Mouse (Mus musculus) midbrain, embryonic 11.5 days (tissue): ENCODE data around the gene Prrg2. TPM values are rescaled to one million over a fixed set of nuclear protein-coding genes. Genes with fewer than 3 reads are reported as not detected.

Experiments used
- ATAC-seq: fragments of 200-750 bp; cut with Nextera tagmentation; 2 replicates; pipeline ENCODE4 v1.8.0; 2017; ENCODE audit warnings: moderate TSS enrichment, moderate library complexity; ENCODE audit not compliant: low FRiP score
- DNase-seq: peaks from one replicate; pipeline ENCODE4 v3.0.0; 2015; ENCODE audit warnings: low spot score; ENCODE audit errors: missing footprints
- H3K27ac ChIP-seq: fragments of 300-500 bp; sonication (generic); 2 replicates; pipeline ENCODE4 v1.5.1; 2014; ENCODE audit warnings: low read depth, low read length
- H3K27me3 ChIP-seq: fragments of 300-500 bp; sonication (generic); 2 replicates; pipeline ENCODE4 v1.6.1; 2014; ENCODE audit warnings: mild to moderate bottlenecking, low read length, moderate library complexity, mixed read lengths; ENCODE audit not compliant: control insufficient read depth, insufficient read depth
- H3K36me3 ChIP-seq: fragments of 300-500 bp; sonication (generic); 2 replicates; pipeline ENCODE4 v1.6.1; 2014; ENCODE audit warnings: mild to moderate bottlenecking, low read length, moderate library complexity, mixed read lengths; ENCODE audit not compliant: control insufficient read depth, insufficient read depth
- H3K4me1 ChIP-seq: fragments of 300-500 bp; sonication (generic); 2 replicates; pipeline ENCODE4 v1.6.1; 2014; ENCODE audit warnings: low read length; ENCODE audit not compliant: control insufficient read depth, insufficient read depth
- H3K4me2 ChIP-seq: fragments of 300-500 bp; sonication (generic); 2 replicates; pipeline ENCODE4 v1.6.1; 2014; ENCODE audit warnings: mild to moderate bottlenecking, moderate library complexity
- H3K4me3 ChIP-seq: fragments of 300-500 bp; sonication (generic); 2 replicates; pipeline ENCODE4 v1.5.1; 2014; ENCODE audit warnings: low read depth, low read length
- H3K9ac ChIP-seq: fragments of 300-500 bp; sonication (generic); 2 replicates; pipeline ENCODE4 v1.6.1; 2014; ENCODE audit warnings: low read length
- H3K9me3 ChIP-seq: fragments of 300-500 bp; sonication (generic); 2 replicates; pipeline ENCODE4 v1.6.1; 2016; ENCODE audit warnings: low read length; ENCODE audit not compliant: control insufficient read depth
- WGBS: fragments of 180-500 bp; shearing (Covaris S2); extraction: QIAGEN DNeasy Blood & Tissue Kit; methylation state at CpG from one replicate; pipeline ENCODE4 v1.1.7; 2014; 5-methylcytosine and 5-hydroxymethylcytosine counted together
- polyA plus RNA-seq: library from polyadenylated mRNA; unstranded; fragments of >200 nt; fragmentation: Nextera tagmentation; extraction: Ambion mirVana; gene quantifications from 2 replicates; pipeline ENCODE4 v1.2.1, GENCODE M21; 2014

The Prrg2 gene
- polyA plus RNA-seq, 1 experiment from 2014 or later: 13.5 TPM

DNA sequence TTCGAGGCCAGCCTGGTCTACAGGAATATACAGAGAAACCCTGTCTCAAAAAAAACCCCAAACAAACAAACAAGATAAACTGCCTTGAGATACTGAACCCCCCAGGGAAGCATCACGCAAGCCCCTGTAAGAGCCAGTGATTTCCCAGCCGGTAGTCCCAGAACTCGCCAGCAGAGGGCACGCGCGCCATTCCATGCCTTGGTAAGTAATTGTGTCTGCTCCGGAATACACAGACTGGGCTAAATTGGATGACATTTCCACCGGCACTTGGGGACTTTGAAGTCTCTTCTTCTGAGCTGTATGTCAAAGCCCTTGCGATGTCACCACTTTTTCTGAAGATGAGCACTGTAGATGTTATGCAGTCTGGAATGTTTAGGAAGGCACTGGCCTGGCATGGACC lies 17.4 kb upstream of the Prrg2 start:
- no peak overlapping the region for H3K4me2 ChIP-seq
- no peak overlapping the region for H3K9ac ChIP-seq
- peaks cover 6% of the 10 kb centered on the region; the same call in 1 of the 2 replicates for H3K36me3 ChIP-seq
- H3K4me3 ChIP-seq: no peak overlapping the region
- ATAC-seq (peak; percentile 49; the same call in 1 of the 2 replicates), DNase-seq (peak; percentile 100)
- H3K4me1 ChIP-seq: no peaks in the 10 kb centered on the region
- WGBS: 3% methylated on average over 10 of the region's 10 CpGs
- H3K27ac ChIP-seq: no peak overlapping the region
- H3K9me3 ChIP-seq: no peaks in the 10 kb centered on the region
- H3K27me3 ChIP-seq: no peaks in the 10 kb centered on the region

DNA sequence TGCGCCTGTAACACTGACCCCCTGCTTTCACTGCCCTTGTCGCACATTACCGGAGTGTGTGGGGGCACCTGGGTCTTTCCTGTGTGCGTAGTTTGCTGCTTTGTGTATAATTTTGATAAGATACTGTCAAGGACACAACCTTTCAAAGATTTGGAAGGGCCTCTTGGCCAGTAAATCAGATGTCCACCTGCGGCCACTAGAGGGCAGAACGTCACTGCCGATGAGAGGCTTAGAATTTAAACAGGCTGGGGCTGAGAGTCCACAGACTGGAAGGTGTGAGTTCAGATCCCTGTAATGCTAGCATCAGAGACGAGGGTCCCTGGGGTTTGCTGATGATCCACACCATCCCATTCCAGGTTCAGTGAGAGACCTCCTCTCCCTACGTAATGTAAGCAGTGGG lies 16.0 kb upstream of the Prrg2 start:
- 40% methylated on average over 9 of the region's 9 CpGs for WGBS
- Histone ChIP-seq H3K27ac (no peak overlapping the region), H3K9me3 (no peaks in the 10 kb centered on the region), H3K4me2 (no peak overlapping the region), H3K4me1 (no peaks in the 10 kb centered on the region), H3K4me3 (no peak overlapping the region), H3K9ac (no peak overlapping the region), H3K36me3 (peaks cover 3% of the 10 kb centered on the region; the same call in 1 of the 2 replicates), H3K27me3 (no peaks in the 10 kb centered on the region)
- ATAC-seq (peak; percentile 41; the same call in 1 of the 2 replicates), DNase-seq (peak; percentile 94)

DNA sequence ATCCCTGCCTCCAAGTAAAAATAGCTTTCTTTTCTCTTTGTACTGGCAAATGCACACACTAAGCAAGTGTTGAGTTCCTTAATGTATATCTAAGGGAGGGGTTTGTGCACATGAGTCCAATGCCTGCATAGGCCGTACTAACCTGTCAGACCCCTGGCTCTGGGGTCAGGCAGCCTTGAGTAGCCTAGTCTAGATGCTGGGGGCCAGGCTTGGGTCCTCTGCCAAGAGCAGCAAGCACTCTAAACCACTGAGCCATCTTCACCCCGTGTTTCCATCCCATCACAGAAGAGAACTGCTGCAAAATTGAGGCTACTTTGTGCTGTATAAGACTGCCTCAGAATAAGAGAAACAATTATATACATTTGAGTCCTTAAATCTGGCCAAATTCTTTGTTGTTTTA lies 15.4 kb upstream of the Prrg2 start:
- Histone ChIP-seq H3K9me3 (no peaks in the 10 kb centered on the region), H3K4me3 (no peak overlapping the region), H3K4me2 (no peak overlapping the region), H3K4me1 (no peaks in the 10 kb centered on the region), H3K9ac (no peak overlapping the region), H3K36me3 (peaks cover 3% of the 10 kb centered on the region; the same call in 1 of the 2 replicates), H3K27me3 (no peaks in the 10 kb centered on the region), H3K27ac (no peak overlapping the region)
- no peak for DNase-seq
- ATAC-seq: no peak
- 96% methylated on average over 2 of the region's 2 CpGs for WGBS

DNA sequence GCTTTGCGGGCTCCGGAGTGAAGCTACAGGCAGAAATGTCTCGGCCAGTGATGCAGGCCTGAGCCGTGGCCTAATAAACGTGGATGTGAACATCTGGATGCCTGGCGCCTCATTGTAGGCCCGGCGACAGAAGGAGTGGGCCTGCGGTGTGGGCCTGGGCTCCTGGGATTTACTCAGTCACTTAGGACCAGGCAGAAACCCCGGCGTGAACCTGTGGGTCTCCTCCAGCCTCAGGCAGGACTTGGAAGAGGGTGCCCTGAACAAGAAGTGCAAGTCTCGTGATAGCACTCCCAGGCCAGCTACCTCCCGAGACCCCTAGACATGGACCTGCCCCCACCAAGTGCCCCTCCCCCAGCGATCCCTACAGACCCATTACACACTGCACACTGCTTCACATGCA lies 14.8 kb upstream of the Prrg2 start:
- WGBS: 89% methylated on average over 14 of the region's 14 CpGs

DNA sequence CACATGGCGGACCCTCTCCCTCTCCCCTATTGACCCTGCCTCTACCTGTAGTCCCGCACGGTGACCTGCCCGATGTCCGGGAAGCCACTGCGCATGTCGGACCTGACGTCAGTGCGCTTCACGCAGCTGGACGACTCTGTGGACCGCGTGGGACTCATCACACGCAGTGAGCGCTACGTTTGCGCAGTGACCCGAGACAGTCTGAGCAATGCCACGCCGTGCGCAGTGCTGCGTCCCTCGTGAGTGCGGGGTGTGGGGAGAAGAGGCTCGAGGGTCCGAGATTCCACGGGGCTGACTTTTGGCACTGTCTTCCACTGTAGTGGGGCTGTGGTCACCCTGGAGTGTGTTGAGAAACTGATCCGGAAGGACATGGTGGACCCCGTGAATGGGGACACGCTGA lies 14.0 kb upstream of the Prrg2 start:
- H3K9me3 ChIP-seq: no peaks in the 10 kb centered on the region
- no peak overlapping the region for H3K27ac ChIP-seq
- no peak overlapping the region for H3K9ac ChIP-seq
- DNase-seq (no peak), ATAC-seq (no peak)
- no peak overlapping the region for H3K4me2 ChIP-seq
- H3K27me3 ChIP-seq: no peaks in the 10 kb centered on the region
- H3K4me3 ChIP-seq: no peak overlapping the region
- H3K4me1 ChIP-seq: no peaks in the 10 kb centered on the region
- 89% methylated on average over 30 of the region's 30 CpGs for WGBS
- H3K36me3 ChIP-seq: peaks cover 3% of the 10 kb centered on the region; the same call in 1 of the 2 replicates

More for the DNA sequence above, 14.8 kb upstream of the Prrg2 start:
- peaks cover 3% of the 10 kb centered on the region; the same call in 1 of the 2 replicates for H3K36me3 ChIP-seq
- no peak for ATAC-seq
- H3K9me3 ChIP-seq: no peaks in the 10 kb centered on the region
- no peak overlapping the region for H3K27ac ChIP-seq
- no peaks in the 10 kb centered on the region for H3K27me3 ChIP-seq
- no peak overlapping the region for H3K9ac ChIP-seq
- no peaks in the 10 kb centered on the region for H3K4me1 ChIP-seq
- no peak overlapping the region for H3K4me2 ChIP-seq
- H3K4me3 ChIP-seq: no peak overlapping the region
- no peak for DNase-seq

DNA sequence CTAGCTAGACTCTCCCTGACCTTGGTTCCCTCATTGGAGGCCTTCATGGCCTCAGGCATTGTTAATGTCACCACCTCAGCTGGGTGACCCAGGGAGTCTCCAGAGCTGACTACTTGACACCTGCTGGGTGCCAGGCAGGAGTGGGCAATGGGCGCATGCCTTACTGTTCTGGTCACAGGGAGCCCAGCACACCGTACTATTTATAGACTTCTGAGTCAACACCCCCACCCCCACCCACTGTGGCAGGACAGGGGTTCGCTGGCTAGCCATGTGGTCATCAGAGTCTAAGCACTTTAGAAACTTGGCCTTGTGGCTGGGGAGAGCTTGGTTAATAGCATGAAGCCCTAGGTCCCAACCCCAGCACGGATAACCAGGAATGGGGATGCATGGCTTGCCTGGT lies 12.9 kb upstream of the Prrg2 start:
- H3K36me3 ChIP-seq: peaks cover 3% of the 10 kb centered on the region; the same call in 1 of the 2 replicates
- DNase-seq: no peak
- H3K27ac ChIP-seq: no peak overlapping the region
- no peaks in the 10 kb centered on the region for H3K4me1 ChIP-seq
- no peak overlapping the region for H3K4me2 ChIP-seq
- H3K4me3 ChIP-seq: no peak overlapping the region
- ATAC-seq: no peak
- H3K27me3 ChIP-seq: no peaks in the 10 kb centered on the region
- H3K9me3 ChIP-seq: no peaks in the 10 kb centered on the region
- WGBS: 90% methylated on average over 4 of the region's 4 CpGs
- no peak overlapping the region for H3K9ac ChIP-seq

DNA sequence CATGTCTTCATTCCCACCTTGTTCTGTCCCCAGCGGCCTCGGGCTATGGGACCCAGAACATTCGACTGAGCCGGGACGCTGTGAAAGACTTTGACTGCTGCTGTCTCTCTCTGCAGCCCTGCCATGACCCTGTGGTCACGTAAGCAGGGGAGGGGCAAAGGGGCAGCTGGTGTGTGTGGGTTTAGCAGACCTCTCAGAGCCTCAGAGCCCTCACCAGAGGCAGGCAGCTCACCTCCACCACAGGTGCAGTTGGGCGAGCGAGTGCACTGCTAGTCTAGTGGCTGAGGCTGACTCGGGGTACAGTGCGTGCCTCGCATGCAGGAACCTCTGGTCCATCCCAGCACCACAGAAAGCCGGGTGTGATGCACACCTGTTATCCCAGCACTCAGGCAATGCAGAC lies 11.5 kb upstream of the Prrg2 start:
- no peak for ATAC-seq
- H3K9ac ChIP-seq: no peak overlapping the region
- no peak overlapping the region for H3K4me3 ChIP-seq
- H3K27ac ChIP-seq: no peak overlapping the region
- H3K9me3 ChIP-seq: no peaks in the 10 kb centered on the region
- H3K4me1 ChIP-seq: no peaks in the 10 kb centered on the region
- no peaks in the 10 kb centered on the region for H3K27me3 ChIP-seq
- 94% methylated on average over 12 of the region's 12 CpGs for WGBS
- H3K4me2 ChIP-seq: no peak overlapping the region
- peak; percentile 44 for DNase-seq
- peaks cover 3% of the 10 kb centered on the region; the same call in 1 of the 2 replicates for H3K36me3 ChIP-seq

DNA sequence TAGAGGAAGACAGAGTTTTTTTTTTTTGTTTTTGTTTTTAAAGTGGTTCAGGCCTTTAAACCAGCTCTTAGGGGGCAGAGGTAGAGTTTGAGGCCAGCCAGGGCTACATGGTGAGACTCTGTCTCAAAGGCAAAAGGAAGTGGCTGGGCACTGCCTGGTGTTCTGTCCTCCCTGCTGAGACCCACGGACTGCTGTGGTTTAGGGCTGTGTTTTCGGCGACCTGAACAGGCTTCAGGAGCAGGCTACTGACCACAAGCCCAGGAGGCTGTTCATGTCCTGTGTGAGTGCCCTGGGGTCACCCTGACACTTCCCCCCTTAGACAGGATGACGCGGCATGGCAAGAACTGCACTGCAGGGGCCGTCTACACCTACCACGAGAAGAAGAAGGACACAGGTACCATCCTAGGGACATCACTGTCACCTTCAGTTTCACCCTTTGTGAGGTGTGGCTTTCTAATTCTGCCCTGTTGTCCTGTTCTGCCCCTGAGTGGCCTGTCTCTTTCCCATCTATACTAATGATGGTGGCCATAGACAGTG lies 10.8 kb upstream of the Prrg2 start:
- Histone ChIP-seq H3K27ac (no peak overlapping the region), H3K4me2 (no peak overlapping the region), H3K4me1 (no peaks in the 10 kb centered on the region), H3K9me3 (no peaks in the 10 kb centered on the region), H3K27me3 (no peaks in the 10 kb centered on the region), H3K9ac (no peak overlapping the region), H3K36me3 (peaks cover 3% of the 10 kb centered on the region; the same call in 1 of the 2 replicates), H3K4me3 (no peak overlapping the region)
- WGBS: 79% methylated on average over 7 of the region's 7 CpGs
- DNase-seq (peak; percentile 6), ATAC-seq (no peak)

DNA sequence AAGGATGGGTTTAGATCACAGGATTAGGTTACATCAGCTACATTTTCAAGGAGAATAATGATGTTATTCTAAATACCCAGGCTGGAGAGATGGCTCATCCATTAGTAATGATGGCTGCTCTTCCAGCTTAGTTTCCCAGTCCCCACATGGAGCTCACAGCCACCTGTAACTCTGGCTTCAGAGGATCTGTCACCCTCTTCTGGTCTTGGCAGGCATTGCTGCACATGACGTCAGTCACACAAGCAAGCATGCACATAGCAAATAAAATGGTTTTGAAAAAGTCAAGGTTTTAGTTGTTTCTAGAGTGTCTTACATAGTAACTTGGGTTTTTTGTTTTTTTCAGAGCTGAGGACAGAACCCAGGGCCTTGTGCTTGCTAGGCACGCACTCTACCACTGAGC lies 9.8 kb upstream of the Prrg2 start:
- DNase-seq: peak; percentile 73
- no peaks in the 10 kb centered on the region for H3K27me3 ChIP-seq
- 71% methylated on average over 2 of the region's 2 CpGs for WGBS

More for the DNA sequence above, 9.8 kb upstream of the Prrg2 start:
- ATAC-seq: no peak
- H3K9ac ChIP-seq: no peak overlapping the region
- H3K9me3 ChIP-seq: no peaks in the 10 kb centered on the region
- peaks cover 3% of the 10 kb centered on the region; the same call in 1 of the 2 replicates for H3K36me3 ChIP-seq
- no peaks in the 10 kb centered on the region for H3K4me1 ChIP-seq
- H3K27ac ChIP-seq: no peak overlapping the region
- H3K4me2 ChIP-seq: no peak overlapping the region
- no peak overlapping the region for H3K4me3 ChIP-seq
